In the genomic region with DNA sequence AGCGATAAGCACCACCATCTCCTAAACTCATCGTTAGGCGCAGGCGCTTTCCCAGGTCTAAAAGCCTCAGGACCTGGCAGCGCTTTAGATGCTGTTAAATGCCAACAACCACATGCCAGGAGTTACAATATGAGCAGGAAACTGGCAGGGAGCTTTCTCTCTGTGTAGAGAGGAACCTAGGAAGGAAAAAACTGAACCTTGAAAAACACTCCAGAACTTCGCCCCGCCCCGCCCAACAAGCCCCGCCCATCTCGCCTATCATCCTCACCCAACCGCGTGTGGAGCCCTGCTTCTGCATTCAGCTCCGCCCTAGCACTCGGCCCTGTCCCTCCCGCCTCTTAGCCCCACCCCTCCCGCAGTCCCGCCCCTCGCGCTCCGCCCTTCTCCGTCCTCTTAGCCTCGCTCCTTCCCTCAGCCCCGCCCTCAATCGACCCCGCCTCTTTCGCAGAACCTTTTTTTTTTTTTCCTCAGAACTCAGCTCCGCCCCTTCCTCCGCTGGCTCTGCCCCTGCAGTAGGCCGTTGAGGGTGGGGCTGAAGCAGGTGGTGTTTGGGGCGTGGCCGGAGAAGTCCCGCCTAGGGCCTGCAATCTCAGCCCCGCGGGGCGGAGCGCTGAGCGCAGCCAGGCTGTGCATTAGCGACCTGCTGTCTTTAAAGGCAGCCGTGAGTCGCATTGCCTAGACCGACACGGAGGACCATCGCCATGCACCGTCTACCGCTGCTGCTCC, we compare ENCODE assay signal across 7 mouse cellular contexts. TPM values are rescaled to one million over a fixed set of nuclear protein-coding genes. Genes with fewer than 3 reads are reported as not detected.
DNase-seq lines count a peak whose midpoint lies in the region; ATAC-seq lines count a peak whose summit lies in the region.

A gene (plus strand): TSS at position 653 of the 726 bp plus-strand sequence.

- peak; percentile 90 for ATAC-seq in embryonic facial prominence, embryonic 12.5 days (ENCODE audit: insufficient number of reproducible peaks, insufficient read depth, low FRiP score, low TSS enrichment)
- peak; percentile 97 for ATAC-seq in limb, embryonic 11.5 days (ENCODE audit: insufficient number of reproducible peaks, low FRiP score, low TSS enrichment, low read depth)
- ATAC-seq in midbrain, embryonic 14.5 days (ENCODE audit: low FRiP score, low TSS enrichment), result peak; percentile 93

- H3K4me1 ChIP-seq in embryonic facial prominence, embryonic 12.5 days, result 0 out of 2 replicates have a peak, but pooled peaks cover 3% of the 10 kb centered on the region
- 0 out of 2 replicates have a peak, but pooled peaks cover 2% of the 10 kb centered on the region for H3K4me1 ChIP-seq in limb, embryonic 11.5 days (ENCODE audit: control insufficient read depth, insufficient read depth, low read length)
- H3K4me1 ChIP-seq in midbrain, embryonic 14.5 days (ENCODE audit: control insufficient read depth, insufficient read depth, low read length), result no peaks in the 10 kb centered on the region

- no peaks in the 10 kb centered on the region for H3K9me3 ChIP-seq in embryonic facial prominence, embryonic 12.5 days
- no peaks in the 10 kb centered on the region for H3K9me3 ChIP-seq in limb, embryonic 11.5 days (ENCODE audit: control insufficient read depth, low read length)
- H3K9me3 ChIP-seq in midbrain, embryonic 14.5 days (ENCODE audit: control insufficient read depth, low read length), result no peaks in the 10 kb centered on the region

- no peaks in the 10 kb centered on the region for H3K36me3 ChIP-seq in embryonic facial prominence, embryonic 12.5 days
- no peaks in the 10 kb centered on the region for H3K36me3 ChIP-seq in limb, embryonic 11.5 days (ENCODE audit: control insufficient read depth, insufficient read depth, low read length)
- no peaks in the 10 kb centered on the region for H3K36me3 ChIP-seq in midbrain, embryonic 14.5 days (ENCODE audit: control insufficient read depth, insufficient read depth, low read length)

- H3K27ac ChIP-seq in embryonic facial prominence, embryonic 12.5 days, result peak within 1 kb of the TSS; percentile 65
- no peak within 1 kb of the TSS for H3K27ac ChIP-seq in limb, embryonic 11.5 days (replicated peaks; ENCODE audit: low read depth, low read length)
- H3K27ac ChIP-seq in midbrain, embryonic 14.5 days (replicated peaks; ENCODE audit: low read depth, low read length), result peak within 1 kb of the TSS; percentile 69

- no peaks in the 10 kb centered on the region for H3K27me3 ChIP-seq in embryonic facial prominence, embryonic 12.5 days
- no peaks in the 10 kb centered on the region for H3K27me3 ChIP-seq in limb, embryonic 11.5 days (ENCODE audit: control insufficient read depth, insufficient read depth, low read length)
- H3K27me3 ChIP-seq in midbrain, embryonic 14.5 days (ENCODE audit: control insufficient read depth, insufficient read depth, low read length), result no peaks in the 10 kb centered on the region

- H3K4me2 ChIP-seq in embryonic facial prominence, embryonic 12.5 days (replicated peaks), result peak within 1 kb of the TSS; percentile 68
- H3K4me2 ChIP-seq in limb, embryonic 11.5 days (ENCODE audit: low read depth, severe bottlenecking), result peak within 1 kb of the TSS; percentile 77
- peak within 1 kb of the TSS; percentile 66 for H3K4me2 ChIP-seq in midbrain, embryonic 14.5 days (ENCODE audit: low read length)

- peak within 1 kb of the TSS; percentile 50 for H3K4me3 ChIP-seq in embryonic facial prominence, embryonic 12.5 days
- peak within 1 kb of the TSS; percentile 46 for H3K4me3 ChIP-seq in limb, embryonic 11.5 days (ENCODE audit: low read depth, low read length)
- peak within 1 kb of the TSS; percentile 52 for H3K4me3 ChIP-seq in midbrain, embryonic 14.5 days (replicated peaks; ENCODE audit: low read depth, low read length)

- peak within 1 kb of the TSS; percentile 52 for H3K9ac ChIP-seq in embryonic facial prominence, embryonic 12.5 days
- peak within 1 kb of the TSS; percentile 56 for H3K9ac ChIP-seq in limb, embryonic 11.5 days (ENCODE audit: low read length)
- H3K9ac ChIP-seq in midbrain, embryonic 14.5 days (replicated peaks; ENCODE audit: low read length), result peak within 1 kb of the TSS; percentile 62

- 2% methylated on average over 42 of the region's 45 CpGs for WGBS in embryonic facial prominence, embryonic 12.5 days
- 2% methylated on average over 41 of the region's 45 CpGs for WGBS in limb, embryonic 11.5 days
- WGBS in midbrain, embryonic 14.5 days, result 3% methylated on average over 45 of the region's 45 CpGs

- DNase-seq in adrenal gland, postnatal 25 days, result peak; percentile 93
- DNase-seq in heart, adult 11 months, result peak; percentile 100
- peak; percentile 95 for DNase-seq in kidney, adult 18-20 months
- DNase-seq in limb, embryonic 11.5 days (ENCODE audit: low spot score), result peak; percentile 97
- DNase-seq in midbrain, embryonic 14.5 days, result peak; percentile 94
- DNase-seq in spleen, adult 18-20 months, result peak; percentile 94 to 97

RNA-seq across cellular contexts. Expression of the gene that starts here (rescaled TPM):
- 211 and 223 TPM in 2 replicates for total RNA-seq in adrenal gland, postnatal 25 days (2021)
- polyA plus RNA-seq in embryonic facial prominence, embryonic 12.5 days (2016; fragmentation: Nextera tagmentation; extraction: Ambion mirVana), result 12.0 and 13.0 TPM in 2 replicates
- polyA plus RNA-seq in limb, embryonic 11.5 days (2014; fragmentation: Nextera tagmentation; extraction: Ambion mirVana), result 9.0 TPM in 2 replicates
- polyA plus RNA-seq in midbrain, embryonic 14.5 days (2014; fragmentation: Nextera tagmentation; extraction: Ambion mirVana), result 23.4 and 23.6 TPM in 2 replicates
